Mouse (Mus musculus) midbrain, embryonic 15.5 days (tissue): ENCODE results near the gene Nxf3. TPM values are rescaled to one million over a fixed set of nuclear protein-coding genes. Genes with fewer than 3 reads are reported as not detected.
"Not testable (repeated sequence)": the region's sequence is repeated elsewhere in the genome, so short reads cannot be mapped to it uniquely, and the experiment has no call there.

ENCODE experiments used
- ATAC-seq: fragments of 200-750 bp; cut with Nextera tagmentation; replicated peaks from 2 replicates; pipeline ENCODE4 v1.8.0; 2017; ENCODE audit warnings: moderate TSS enrichment
- H3K27ac ChIP-seq: fragments of 300-500 bp; sonication (generic); 2 replicates; pipeline ENCODE4 v1.5.1; 2015; ENCODE audit warnings: mild to moderate bottlenecking, inconsistent platforms
- H3K27me3 ChIP-seq: fragments of 300-500 bp; sonication (generic); replicated peaks from 2 replicates; pipeline ENCODE4 v1.6.1; 2015; ENCODE audit warnings: inconsistent platforms
- H3K36me3 ChIP-seq: fragments of 300-500 bp; sonication (generic); replicated peaks from 2 replicates; pipeline ENCODE4 v1.6.1; 2015; ENCODE audit warnings: inconsistent platforms
- H3K4me1 ChIP-seq: fragments of 300-500 bp; sonication (generic); 2 replicates; pipeline ENCODE4 v1.6.1; 2015; ENCODE audit warnings: inconsistent platforms
- H3K4me2 ChIP-seq: fragments of 300-500 bp; sonication (generic); 2 replicates; pipeline ENCODE4 v1.6.1; 2015; ENCODE audit warnings: inconsistent platforms, mild to moderate bottlenecking, moderate library complexity
- H3K4me3 ChIP-seq: fragments of 300-500 bp; sonication (generic); 2 replicates; pipeline ENCODE4 v1.5.1; 2015; ENCODE audit warnings: mild to moderate bottlenecking, inconsistent platforms
- H3K9ac ChIP-seq: fragments of 300-500 bp; sonication (generic); 2 replicates; pipeline ENCODE4 v1.6.1; 2015; ENCODE audit warnings: mild to moderate bottlenecking, inconsistent platforms
- H3K9me3 ChIP-seq: fragments of 300-500 bp; sonication (generic); 2 replicates; pipeline ENCODE4 v1.6.1; 2016; ENCODE audit warnings: inconsistent platforms
- WGBS: fragments of 180-500 bp; shearing (Covaris S2); methylation state at CpG from one replicate; pipeline ENCODE4 v1.1.7; 2015; ENCODE audit warnings: mixed read lengths; 5-methylcytosine and 5-hydroxymethylcytosine counted together
- polyA plus RNA-seq: library from polyadenylated mRNA; unstranded; fragments of >200 nt; fragmentation: Nextera tagmentation; extraction: Ambion mirVana; gene quantifications from 2 replicates; pipeline ENCODE4 v1.2.1, GENCODE M21; 2015

Gene Nxf3
- polyA plus RNA-seq = not detected in 2 replicates

GRCm38 (mm10) chrX:136085155-136085554 lies at the start of gene Nxf3:
TSS of gene Nxf3 (minus strand) at chrX:136085255.
- Histone ChIP-seq H3K9ac (no peak within 1 kb of the TSS), H3K36me3 (no peaks in the 10 kb centered on the region), H3K9me3 (no peaks in the 10 kb centered on the region), H3K4me3 (no peak within 1 kb of the TSS), H3K27me3 (no peaks in the 10 kb centered on the region), H3K4me2 (no peak within 1 kb of the TSS), H3K27ac (no peak within 1 kb of the TSS), H3K4me1 (no peaks in the 10 kb centered on the region)
- WGBS = 85% methylated on average over 9 of the region's 9 CpGs
- no peak for ATAC-seq

GRCm38 (mm10) chrX:136127744-136128064 lies 42.6 kb upstream of the Nxf3 start:
- Histone ChIP-seq H3K36me3 (no peaks in the 10 kb centered on the region), H3K4me1 (no peaks in the 10 kb centered on the region), H3K27ac (no peak overlapping the region), H3K9ac (no peak overlapping the region), H3K9me3 (no peaks in the 10 kb centered on the region), H3K4me2 (no peak overlapping the region), H3K27me3 (no peaks in the 10 kb centered on the region), H3K4me3 (no peak overlapping the region)
- 16% methylated on average over 5 of the region's 5 CpGs for WGBS
- ATAC-seq = no peak

GRCm38 (mm10) chrX:136127038-136127743 lies 42.1 kb upstream of the Nxf3 start:
- Histone ChIP-seq H3K9ac (no peak overlapping the region), H3K9me3 (no peaks in the 10 kb centered on the region), H3K27ac (no peak overlapping the region), H3K27me3 (no peaks in the 10 kb centered on the region), H3K4me2 (no peak overlapping the region), H3K4me3 (no peak overlapping the region), H3K4me1 (no peaks in the 10 kb centered on the region), H3K36me3 (no peaks in the 10 kb centered on the region)
- ATAC-seq = no peak
- WGBS = 62% methylated on average over 8 of the region's 8 CpGs

- peak; percentile 99 for ATAC-seq
- H3K9me3 ChIP-seq = no peaks in the 10 kb centered on the region
- no peaks in the 10 kb centered on the region for H3K4me1 ChIP-seq
- no peaks in the 10 kb centered on the region for H3K36me3 ChIP-seq
- peak overlapping the region; percentile 92 for H3K27ac ChIP-seq
- H3K4me2 ChIP-seq = peak overlapping the region; percentile 49
- peaks cover 13% of the 10 kb centered on the region for H3K27me3 ChIP-seq
- peak overlapping the region; percentile 36 for H3K9ac ChIP-seq
- 24% methylated on average over 23 of the region's 23 CpGs for WGBS
- H3K4me3 ChIP-seq = peak overlapping the region; percentile 46
Observed at GRCm38 (mm10) chrX:136115419-136115961, 30.4 kb upstream of the Nxf3 start.

- ATAC-seq = peak; percentile 16; the same call in 1 of the 2 replicates
- Histone ChIP-seq H3K9ac (no peak overlapping the region), H3K27ac (peak overlapping the region; percentile 63; the same call in 1 of the 2 replicates), H3K4me3 (peak overlapping the region; percentile 46), H3K36me3 (no peaks in the 10 kb centered on the region), H3K4me1 (no peaks in the 10 kb centered on the region), H3K9me3 (no peaks in the 10 kb centered on the region), H3K4me2 (peak overlapping the region; percentile 49), H3K27me3 (peaks cover 13% of the 10 kb centered on the region)
- WGBS = 47% methylated on average over 4 of the region's 4 CpGs
Observed at GRCm38 (mm10) chrX:136115015-136115414, 30.0 kb upstream of the Nxf3 start.

GRCm38 (mm10) chrX:136107942-136108341 lies 22.9 kb upstream of the Nxf3 start:
- Histone ChIP-seq H3K36me3 (no peaks in the 10 kb centered on the region), H3K9me3 (no peaks in the 10 kb centered on the region), H3K27me3 (peaks cover 7% of the 10 kb centered on the region), H3K4me1 (0 out of 2 replicates have a peak, but pooled peaks cover 3% of the 10 kb centered on the region), H3K9ac (no peak overlapping the region), H3K27ac (no peak overlapping the region), H3K4me3 (no peak overlapping the region), H3K4me2 (no peak overlapping the region; the same call in 1 of the 2 replicates)
- no peak; the same call in 1 of the 2 replicates for ATAC-seq
- WGBS = 46% methylated on average over 6 of the region's 6 CpGs

- peak overlapping the region; percentile 20 for H3K4me2 ChIP-seq
- H3K27ac ChIP-seq = peak overlapping the region; percentile 69
- 39% methylated on average over 3 of the region's 3 CpGs for WGBS
- peaks cover 3% of the 10 kb centered on the region; the same call in 1 of the 2 replicates for H3K27me3 ChIP-seq
- peak; percentile 84 for ATAC-seq
- H3K4me3 ChIP-seq = no peak overlapping the region
- H3K9me3 ChIP-seq = no peaks in the 10 kb centered on the region
- H3K9ac ChIP-seq = no peak overlapping the region
- no peaks in the 10 kb centered on the region for H3K36me3 ChIP-seq
- H3K4me1 ChIP-seq = 0 out of 2 replicates have a peak, but pooled peaks cover 3% of the 10 kb centered on the region
Observed at GRCm38 (mm10) chrX:136104724-136105088, 19.7 kb upstream of the Nxf3 start.

- H3K9ac ChIP-seq = no peak overlapping the region
- H3K9me3 ChIP-seq = no peaks in the 10 kb centered on the region
- H3K27ac ChIP-seq = peak overlapping the region; percentile 69
- WGBS = 40% methylated on average over 4 of the region's 4 CpGs
- no peaks in the 10 kb centered on the region; the same call in 1 of the 2 replicates for H3K27me3 ChIP-seq
- peak; percentile 92 for ATAC-seq
- peak overlapping the region; percentile 20 for H3K4me2 ChIP-seq
- no peaks in the 10 kb centered on the region for H3K36me3 ChIP-seq
- H3K4me3 ChIP-seq = no peak overlapping the region
- H3K4me1 ChIP-seq = 0 out of 2 replicates have a peak, but pooled peaks cover 3% of the 10 kb centered on the region
Observed at GRCm38 (mm10) chrX:136104046-136104723, 19.1 kb upstream of the Nxf3 start.

GRCm38 (mm10) chrX:136094421-136094820 lies 9.4 kb upstream of the Nxf3 start:
- 25% methylated on average over 2 of the region's 2 CpGs for WGBS
- no peaks in the 10 kb centered on the region for H3K27me3 ChIP-seq
- H3K27ac ChIP-seq = peak overlapping the region; percentile 72
- H3K4me3 ChIP-seq = no peak overlapping the region
- no peak overlapping the region for H3K4me2 ChIP-seq
- H3K9ac ChIP-seq = no peak overlapping the region
- no peaks in the 10 kb centered on the region for H3K9me3 ChIP-seq
- peak; percentile 98 for ATAC-seq
- H3K4me1 ChIP-seq = no peaks in the 10 kb centered on the region
- no peaks in the 10 kb centered on the region for H3K36me3 ChIP-seq

- H3K27me3 ChIP-seq = no peaks in the 10 kb centered on the region
- H3K4me1 ChIP-seq = no peaks in the 10 kb centered on the region
- no peaks in the 10 kb centered on the region for H3K36me3 ChIP-seq
- WGBS = 50% methylated on average over 2 of the region's 2 CpGs
- H3K9ac ChIP-seq = no peak overlapping the region
- H3K4me2 ChIP-seq = no peak overlapping the region
- no peak for ATAC-seq
- H3K27ac ChIP-seq = no peak overlapping the region
- no peaks in the 10 kb centered on the region for H3K9me3 ChIP-seq
- H3K4me3 ChIP-seq = no peak overlapping the region
Observed at GRCm38 (mm10) chrX:136092497-136093279, 7.6 kb upstream of the Nxf3 start.

GRCm38 (mm10) chrX:136068020-136068419 lies 17.0 kb downstream of the Nxf3 start, which contains the start of gene Bex2:
TSS of gene Bex2 (minus strand) at chrX:136068236.
- not testable (repeated sequence) for H3K36me3 ChIP-seq, H3K4me1 ChIP-seq, H3K27me3 ChIP-seq, H3K9me3 ChIP-seq
- ATAC-seq = peak; percentile 99
- Histone ChIP-seq H3K4me3 (peak within 1 kb of the TSS; percentile 45), H3K9ac (peak within 1 kb of the TSS; percentile 41), H3K4me2 (peak within 1 kb of the TSS; percentile 50), H3K27ac (peak within 1 kb of the TSS; percentile 82)
- WGBS = 22% methylated on average over 10 of the region's 32 CpGs
